Mouse (Mus musculus): Measurements from ENCODE around the gene Sgo1. TPM values are rescaled to one million over a fixed set of nuclear protein-coding genes. Genes with fewer than 3 reads are reported as not detected.

The Sgo1 gene
- total RNA-seq, 2 experiments from 2014 or later: 0.12 to 0.15 TPM

GRCm38 (mm10) chr17:53626160-53626559 is 63.0 kb downstream of the Sgo1 start:
- TF ChIP-seq CTCF (conservative IDR thresholded peaks at IDR 0.05): no peak
- Histone ChIP-seq H3K27ac (no peak overlapping the region), H3K4me3 (no peak overlapping the region)
- DNase-seq (ENCODE audit: low spot score in 2 of 2): no peak

Other genes with a start within 250 kb of the Sgo1 start
- under 1 TPM; 0.25 to 0.44 TPM for gene Efhb, start 226.0 kb downstream of the Sgo1 start, total RNA-seq (2021)
- 100 to 1,000 TPM; 115 to 116 TPM for gene Rab5a, start 210.1 kb downstream of the Sgo1 start, total RNA-seq (2021)
- not detected for gene Pp2d1, start 149.9 kb downstream of the Sgo1 start, total RNA-seq (2021)
- gene Kat2b, start 122.5 kb downstream of the Sgo1 start, total RNA-seq (2021): 10 to 100 TPM; 12.7 to 20.3 TPM
- not detected for gene Sult1c2, start 157.0 kb upstream of the Sgo1 start, total RNA-seq (2021)

Measured in layer of hippocampus, adult 2 months (tissue).